Mouse (Mus musculus): ENCODE measurements at regions not wholly inside any gene's neighbourhood (a gene's known extent, or its start where the extent isn't known, plus 50 kb on each side); places are given as distances from the start of the nearest gene placed in this dataset.
A peak's percentile ranks its signal among the peaks of the same experiment; 100 is the strongest.

- Histone ChIP-seq H3K27me3 (ENCODE audit: control insufficient read depth, insufficient read depth, low read length) (no peaks in the 10 kb centered on the region), H3K4me3 (ENCODE audit: low read depth, low read length) (no peak overlapping the region), H3K36me3 (ENCODE audit: control insufficient read depth, insufficient read depth, low read length) (no peaks in the 10 kb centered on the region), H3K9ac (ENCODE audit: low read length) (no peak overlapping the region), H3K4me2 (ENCODE audit: low read depth, severe bottlenecking) (no peak overlapping the region), H3K9me3 (ENCODE audit: control insufficient read depth, low read length) (no peaks in the 10 kb centered on the region), H3K27ac (replicated peaks; ENCODE audit: low read depth, low read length) (no peak overlapping the region), H3K4me1 (ENCODE audit: control insufficient read depth, insufficient read depth, low read length) (no peaks in the 10 kb centered on the region)
- 66% methylated on average over 8 of the region's 8 CpGs for WGBS
- DNase-seq (ENCODE audit: low spot score) (peak; percentile 62), ATAC-seq (ENCODE audit: insufficient number of reproducible peaks, low FRiP score, low TSS enrichment, low read depth) (no peak)
These were observed 63.7 kb upstream of the Ctla4 start for GRCm38 (mm10) chr1:60823006-60823665.

DNA sequence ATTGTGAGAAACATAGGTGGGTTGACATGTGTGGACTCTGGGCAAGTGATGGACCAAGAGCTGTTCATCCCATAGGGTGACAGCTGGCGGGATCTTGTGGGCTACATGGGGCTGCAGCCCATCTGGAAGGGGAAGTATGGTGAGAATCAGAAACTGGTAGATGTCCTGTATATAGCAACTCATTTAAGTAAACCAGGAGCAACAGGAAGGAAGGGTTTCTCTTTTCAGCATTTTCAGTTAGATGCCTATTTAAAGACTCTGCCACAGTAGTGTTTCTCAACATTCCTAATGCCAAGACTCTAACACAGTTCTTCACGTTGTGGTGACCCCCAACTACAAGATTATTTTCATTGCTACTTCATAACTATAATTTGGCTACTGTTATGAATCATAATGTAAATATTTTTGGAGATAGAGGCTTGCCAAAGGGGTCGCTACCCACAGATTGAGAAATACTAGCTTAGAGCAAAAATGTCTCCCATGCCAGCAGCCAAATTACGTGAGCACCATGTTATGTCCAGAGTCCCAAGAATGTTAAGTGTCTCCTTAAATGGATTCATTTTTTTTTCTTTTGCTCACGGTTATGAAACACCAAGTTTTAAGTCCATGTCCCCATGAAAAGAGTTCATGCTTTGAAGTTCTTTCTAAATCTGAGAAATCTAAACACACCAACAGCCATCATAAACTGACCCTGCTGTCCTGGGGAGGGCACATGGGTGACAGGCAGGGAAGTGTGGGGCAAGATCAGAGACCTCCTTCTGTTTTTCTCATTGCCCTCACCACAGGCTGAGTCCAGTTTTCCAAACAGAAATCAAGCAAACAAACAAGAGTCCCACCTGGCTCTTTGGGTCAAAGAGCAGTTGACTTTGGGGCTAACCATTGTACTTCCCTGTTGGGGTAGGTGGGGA lies 62.3 kb upstream of the Ctla4 start:
- no peak for ATAC-seq (ENCODE audit: insufficient number of reproducible peaks, low FRiP score, low TSS enrichment, low read depth)
- 92% methylated on average over 5 of the region's 5 CpGs for WGBS
- H3K36me3 ChIP-seq (ENCODE audit: control insufficient read depth, insufficient read depth, low read length), result no peaks in the 10 kb centered on the region
- H3K9me3 ChIP-seq (ENCODE audit: control insufficient read depth, low read length), result no peaks in the 10 kb centered on the region
- H3K9ac ChIP-seq (ENCODE audit: low read length), result no peak overlapping the region
- no peak overlapping the region for H3K27ac ChIP-seq (replicated peaks; ENCODE audit: low read depth, low read length)
- no peaks in the 10 kb centered on the region for H3K27me3 ChIP-seq (ENCODE audit: control insufficient read depth, insufficient read depth, low read length)
- no peak overlapping the region for H3K4me3 ChIP-seq (ENCODE audit: low read depth, low read length)
- DNase-seq (ENCODE audit: low spot score), result no peak
- H3K4me1 ChIP-seq (ENCODE audit: control insufficient read depth, insufficient read depth, low read length), result no peaks in the 10 kb centered on the region
- H3K4me2 ChIP-seq (ENCODE audit: low read depth, severe bottlenecking), result no peak overlapping the region

DNA sequence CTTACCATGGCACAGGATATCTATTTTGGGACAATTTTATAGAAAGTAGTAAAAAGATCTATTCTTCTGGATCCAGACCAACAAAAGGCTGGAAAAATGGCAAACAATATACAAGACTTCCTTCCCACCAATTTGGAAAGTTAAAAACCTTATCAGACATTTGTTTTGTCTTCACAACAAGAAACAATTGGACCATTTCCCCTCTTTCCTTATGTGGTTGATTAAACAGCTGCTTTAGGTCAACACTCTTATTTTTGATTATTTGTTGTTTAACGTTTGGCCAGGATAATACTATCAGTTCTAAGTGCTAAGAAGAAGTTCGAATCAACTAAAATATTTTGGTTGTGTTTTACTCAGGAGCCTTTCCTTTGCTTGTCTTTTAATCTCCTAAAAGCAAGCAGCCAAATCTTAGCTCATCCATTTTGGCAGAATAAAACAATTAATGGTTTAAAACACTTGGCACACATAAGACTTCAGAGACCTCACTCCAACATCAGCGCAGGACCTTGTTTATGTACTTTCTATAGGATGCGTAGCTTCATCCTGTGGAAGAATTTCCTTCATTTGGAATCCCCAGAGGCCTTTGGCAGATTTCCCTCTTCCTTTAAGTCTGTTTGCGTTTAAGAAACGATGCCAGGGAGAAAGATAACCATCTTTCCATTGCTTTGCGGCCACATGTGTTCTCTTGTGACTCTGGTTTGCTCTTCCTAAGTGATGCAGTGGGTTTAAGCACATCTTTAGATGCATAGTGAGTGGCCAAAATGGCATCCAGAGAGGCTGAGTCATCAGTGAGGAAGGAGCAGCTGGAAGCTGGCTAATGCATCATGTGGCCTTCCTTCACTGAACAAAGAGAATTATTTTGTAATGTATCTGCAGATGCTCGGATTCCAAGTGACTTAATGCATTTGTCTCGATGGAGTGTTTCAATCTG lies 61.3 kb upstream of the Ctla4 start:
- Histone ChIP-seq H3K4me3 (ENCODE audit: low read depth, low read length) (no peak overlapping the region), H3K4me2 (ENCODE audit: low read depth, severe bottlenecking) (no peak overlapping the region), H3K9ac (ENCODE audit: low read length) (no peak overlapping the region), H3K36me3 (ENCODE audit: control insufficient read depth, insufficient read depth, low read length) (no peaks in the 10 kb centered on the region), H3K9me3 (ENCODE audit: control insufficient read depth, low read length) (no peaks in the 10 kb centered on the region), H3K4me1 (ENCODE audit: control insufficient read depth, insufficient read depth, low read length) (no peaks in the 10 kb centered on the region), H3K27ac (replicated peaks; ENCODE audit: low read depth, low read length) (no peak overlapping the region), H3K27me3 (ENCODE audit: control insufficient read depth, insufficient read depth, low read length) (no peaks in the 10 kb centered on the region)
- DNase-seq (ENCODE audit: low spot score) (no peak), ATAC-seq (ENCODE audit: insufficient number of reproducible peaks, low FRiP score, low TSS enrichment, low read depth) (no peak)
- 82% methylated on average over 9 of the region's 9 CpGs for WGBS

DNA sequence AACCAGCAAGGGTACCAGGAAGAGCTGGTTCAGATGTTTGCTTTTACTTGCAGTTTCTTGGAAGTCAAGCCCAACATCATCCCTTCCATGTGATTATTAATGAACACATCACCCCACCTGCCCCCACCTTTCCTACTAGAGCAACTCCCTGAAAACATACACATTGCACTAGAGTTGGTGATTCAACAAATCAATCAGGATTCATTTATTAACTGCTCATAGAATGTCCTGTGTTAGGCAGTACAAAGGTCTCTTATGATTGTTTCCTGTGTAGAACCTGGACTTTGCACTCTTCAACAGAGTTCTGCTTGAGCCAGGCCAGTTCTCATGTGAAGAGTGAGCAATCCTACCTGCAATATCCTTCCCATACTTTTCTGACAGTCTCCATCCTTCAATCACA lies 59.8 kb upstream of the Ctla4 start:
- no peaks in the 10 kb centered on the region for H3K36me3 ChIP-seq (ENCODE audit: control insufficient read depth, insufficient read depth, low read length)
- H3K27me3 ChIP-seq (ENCODE audit: control insufficient read depth, insufficient read depth, low read length), result no peaks in the 10 kb centered on the region
- DNase-seq (ENCODE audit: low spot score), result no peak
- H3K27ac ChIP-seq (replicated peaks; ENCODE audit: low read depth, low read length), result no peak overlapping the region
- no peak overlapping the region for H3K4me2 ChIP-seq (ENCODE audit: low read depth, severe bottlenecking)
- no peaks in the 10 kb centered on the region for H3K9me3 ChIP-seq (ENCODE audit: control insufficient read depth, low read length)
- no peak overlapping the region for H3K9ac ChIP-seq (ENCODE audit: low read length)
- no peaks in the 10 kb centered on the region for H3K4me1 ChIP-seq (ENCODE audit: control insufficient read depth, insufficient read depth, low read length)
- no peak overlapping the region for H3K4me3 ChIP-seq (ENCODE audit: low read depth, low read length)
- no peak for ATAC-seq (ENCODE audit: insufficient number of reproducible peaks, low FRiP score, low TSS enrichment, low read depth)

DNA sequence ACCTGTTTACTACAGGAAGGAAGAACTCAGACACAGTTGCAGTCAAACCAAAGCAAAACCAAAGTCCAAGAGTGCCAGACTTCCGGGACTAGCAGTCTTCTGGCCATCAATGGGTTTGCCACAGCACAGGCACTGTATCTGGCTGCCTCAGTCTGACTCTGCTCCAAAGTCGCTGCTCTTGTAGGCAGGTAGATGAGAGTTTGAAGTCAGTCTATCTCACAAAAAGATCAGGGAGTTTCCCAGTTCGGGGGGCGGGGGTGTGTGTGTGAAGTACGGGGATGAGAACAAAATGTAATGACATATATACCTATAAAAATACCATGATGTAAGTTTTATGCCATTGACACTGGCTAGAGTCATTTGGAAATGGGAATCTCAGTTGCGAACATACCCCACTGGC lies 58.6 kb upstream of the Ctla4 start:
- ATAC-seq (ENCODE audit: insufficient number of reproducible peaks, low FRiP score, low TSS enrichment, low read depth) (no peak), DNase-seq (ENCODE audit: low spot score) (no peak)
- Histone ChIP-seq H3K9me3 (ENCODE audit: control insufficient read depth, low read length) (no peaks in the 10 kb centered on the region), H3K9ac (ENCODE audit: low read length) (no peak overlapping the region), H3K4me1 (ENCODE audit: control insufficient read depth, insufficient read depth, low read length) (no peaks in the 10 kb centered on the region), H3K4me2 (ENCODE audit: low read depth, severe bottlenecking) (no peak overlapping the region), H3K27ac (replicated peaks; ENCODE audit: low read depth, low read length) (no peak overlapping the region), H3K4me3 (ENCODE audit: low read depth, low read length) (no peak overlapping the region), H3K36me3 (ENCODE audit: control insufficient read depth, insufficient read depth, low read length) (no peaks in the 10 kb centered on the region), H3K27me3 (ENCODE audit: control insufficient read depth, insufficient read depth, low read length) (no peaks in the 10 kb centered on the region)
- WGBS, result 88% methylated on average over 6 of the region's 6 CpGs

- 75% methylated on average over 3 of the region's 3 CpGs for WGBS
- DNase-seq (ENCODE audit: low spot score), result no peak
- no peaks in the 10 kb centered on the region for H3K9me3 ChIP-seq (ENCODE audit: control insufficient read depth, low read length)
- H3K4me2 ChIP-seq (ENCODE audit: low read depth, severe bottlenecking), result no peak overlapping the region
- no peak overlapping the region for H3K27ac ChIP-seq (replicated peaks; ENCODE audit: low read depth, low read length)
- H3K36me3 ChIP-seq (ENCODE audit: control insufficient read depth, insufficient read depth, low read length), result no peaks in the 10 kb centered on the region
- no peaks in the 10 kb centered on the region for H3K27me3 ChIP-seq (ENCODE audit: control insufficient read depth, insufficient read depth, low read length)
- no peak overlapping the region for H3K9ac ChIP-seq (ENCODE audit: low read length)
- H3K4me3 ChIP-seq (ENCODE audit: low read depth, low read length), result no peak overlapping the region
- no peaks in the 10 kb centered on the region for H3K4me1 ChIP-seq (ENCODE audit: control insufficient read depth, insufficient read depth, low read length)
- no peak for ATAC-seq (ENCODE audit: insufficient number of reproducible peaks, low FRiP score, low TSS enrichment, low read depth)
These were observed 57.0 kb upstream of the Ctla4 start for GRCm38 (mm10) chr1:60829849-60830248.

GRCm38 (mm10) chr1:60833668-60834067 lies 53.1 kb upstream of the Ctla4 start:
- H3K4me1 ChIP-seq (ENCODE audit: control insufficient read depth, insufficient read depth, low read length), result no peaks in the 10 kb centered on the region
- H3K27me3 ChIP-seq (ENCODE audit: control insufficient read depth, insufficient read depth, low read length), result no peaks in the 10 kb centered on the region
- H3K4me3 ChIP-seq (ENCODE audit: low read depth, low read length), result no peak overlapping the region
- H3K9me3 ChIP-seq (ENCODE audit: control insufficient read depth, low read length), result no peaks in the 10 kb centered on the region
- ATAC-seq (ENCODE audit: insufficient number of reproducible peaks, low FRiP score, low TSS enrichment, low read depth), result no peak
- H3K9ac ChIP-seq (ENCODE audit: low read length), result no peak overlapping the region
- H3K4me2 ChIP-seq (ENCODE audit: low read depth, severe bottlenecking), result no peak overlapping the region
- 63% methylated on average over 2 of the region's 2 CpGs for WGBS
- no peaks in the 10 kb centered on the region for H3K36me3 ChIP-seq (ENCODE audit: control insufficient read depth, insufficient read depth, low read length)
- no peak for DNase-seq (ENCODE audit: low spot score)
- no peak overlapping the region for H3K27ac ChIP-seq (replicated peaks; ENCODE audit: low read depth, low read length)
